Mouse (Mus musculus) kidney, postnatal 36 days (tissue): ENCODE measurements around the gene Atxn1.

Experiments
- DNase-seq, 2 experiments: peaks; one replicate each; pipeline ENCODE4 v3.0.0; 2021 to 2022; ENCODE audit warnings: mixed read lengths in 2 of 2

Gene Atxn1

DNA sequence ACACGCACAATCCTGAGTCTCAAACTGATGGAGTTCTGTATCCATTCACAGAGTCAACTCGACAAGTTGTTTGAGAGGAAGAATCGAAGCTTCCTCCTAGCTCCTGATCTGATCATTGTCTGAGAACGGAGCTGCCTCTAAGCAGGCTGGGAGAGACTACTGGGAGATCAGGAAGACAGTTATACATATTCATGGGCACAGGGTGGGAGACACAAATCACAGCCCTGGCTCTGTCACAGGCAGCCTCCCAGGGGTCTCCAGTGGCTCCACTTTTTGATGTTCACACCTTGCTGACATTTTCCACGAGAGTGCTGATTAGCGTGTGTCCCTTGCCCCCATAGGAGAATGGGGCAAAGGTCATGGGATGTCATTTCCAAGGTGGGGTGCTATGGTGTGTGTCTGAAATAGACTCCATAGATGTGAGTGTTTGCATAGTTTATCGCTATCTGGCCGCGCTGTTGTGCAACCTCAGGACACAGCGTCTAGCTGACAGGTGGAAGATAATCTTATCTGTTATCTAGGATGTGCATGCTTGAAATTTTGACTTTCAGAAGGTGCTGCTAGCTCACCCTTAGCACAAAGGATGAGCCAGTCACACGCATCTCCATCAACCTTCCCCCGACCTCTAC is 105.6 kb downstream of the Atxn1 start:
- no peak for DNase-seq

DNA sequence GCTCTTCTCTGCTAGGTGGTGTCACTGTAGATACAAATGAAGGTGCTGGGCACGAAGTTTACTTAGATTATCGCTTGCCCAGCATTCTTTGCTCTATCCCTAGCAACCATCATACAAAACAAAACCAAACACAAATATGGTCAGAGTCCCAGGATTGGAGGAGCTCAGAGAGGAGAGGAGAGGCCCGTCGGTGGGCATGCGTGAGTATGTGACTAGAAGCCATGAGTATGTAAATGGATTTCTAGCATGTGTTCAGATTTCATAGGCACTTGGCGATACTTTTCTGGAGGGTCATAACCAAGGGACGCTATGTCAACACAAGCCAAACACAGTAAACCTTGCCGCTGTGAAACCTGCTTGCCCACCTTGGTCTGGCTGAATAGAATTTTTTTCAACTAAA is 107.4 kb downstream of the Atxn1 start:
- no peak for DNase-seq

- DNase-seq = no peak
These were observed 110.3 kb downstream of the Atxn1 start for GRCm38 (mm10) chr13:45854531-45854930.

- no peak for DNase-seq
These were observed 111.1 kb downstream of the Atxn1 start for GRCm38 (mm10) chr13:45853691-45854090.

DNA sequence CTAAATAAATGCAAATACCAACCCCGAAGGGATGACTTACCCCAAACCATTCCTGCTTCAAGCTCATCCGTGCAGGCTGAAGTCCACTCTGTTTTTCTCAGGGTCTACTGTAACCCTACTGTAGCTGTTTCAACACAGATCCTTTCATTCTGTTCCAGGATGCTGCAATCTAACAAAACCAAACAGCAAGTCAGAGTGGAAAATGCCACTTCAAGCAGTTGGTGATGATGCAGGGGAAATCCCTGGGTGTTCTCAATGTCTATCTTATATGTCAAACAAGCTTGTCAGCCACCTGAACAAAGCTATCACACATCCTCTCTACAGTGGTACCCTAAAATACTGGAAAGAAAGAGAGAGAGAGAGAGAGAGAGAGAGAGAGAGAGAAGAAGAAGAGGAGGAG is 112.5 kb downstream of the Atxn1 start:
- no peak for DNase-seq

GRCm38 (mm10) chr13:45851746-45852145 is 113.1 kb downstream of the Atxn1 start:
- no peak for DNase-seq

- no peak for DNase-seq
These were observed 113.7 kb downstream of the Atxn1 start for GRCm38 (mm10) chr13:45851156-45851555.

DNA sequence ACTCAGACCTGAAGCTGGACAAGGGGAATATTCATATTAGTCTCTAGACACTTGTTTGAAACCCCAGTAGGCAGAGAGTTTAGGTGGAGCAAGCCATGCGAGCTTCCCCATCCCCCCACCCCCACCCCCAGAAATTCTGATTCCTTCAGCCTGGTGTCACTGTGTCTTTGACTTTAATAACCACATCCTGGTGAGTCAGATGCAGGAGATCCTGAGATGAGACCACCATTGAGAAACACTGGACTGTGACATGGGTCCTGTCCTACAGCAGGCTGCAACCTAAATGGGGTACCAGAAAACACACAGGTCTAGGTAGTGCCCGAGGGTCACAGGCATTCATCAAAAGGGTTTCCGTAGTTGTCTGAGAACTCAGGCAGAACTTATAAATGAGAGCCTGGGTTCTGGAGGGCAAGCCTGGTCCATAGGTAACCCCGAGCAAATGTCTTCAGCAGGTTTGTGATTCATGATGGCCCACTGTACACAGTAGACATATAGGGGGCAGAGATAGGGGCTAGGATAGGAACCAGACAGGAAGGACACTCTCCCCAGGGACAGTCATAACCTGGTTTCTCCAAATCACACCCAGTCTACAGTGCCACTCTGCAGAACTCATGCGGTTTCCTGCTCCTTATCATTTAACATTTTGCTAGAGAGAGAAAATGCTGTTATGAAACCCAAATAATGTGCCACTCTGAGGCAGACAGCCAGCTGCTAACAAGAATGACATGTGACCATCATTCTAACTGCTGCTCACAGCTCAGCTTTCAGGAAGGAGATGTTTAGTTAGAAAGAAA is 114.4 kb downstream of the Atxn1 start:
- DNase-seq = no peak

DNA sequence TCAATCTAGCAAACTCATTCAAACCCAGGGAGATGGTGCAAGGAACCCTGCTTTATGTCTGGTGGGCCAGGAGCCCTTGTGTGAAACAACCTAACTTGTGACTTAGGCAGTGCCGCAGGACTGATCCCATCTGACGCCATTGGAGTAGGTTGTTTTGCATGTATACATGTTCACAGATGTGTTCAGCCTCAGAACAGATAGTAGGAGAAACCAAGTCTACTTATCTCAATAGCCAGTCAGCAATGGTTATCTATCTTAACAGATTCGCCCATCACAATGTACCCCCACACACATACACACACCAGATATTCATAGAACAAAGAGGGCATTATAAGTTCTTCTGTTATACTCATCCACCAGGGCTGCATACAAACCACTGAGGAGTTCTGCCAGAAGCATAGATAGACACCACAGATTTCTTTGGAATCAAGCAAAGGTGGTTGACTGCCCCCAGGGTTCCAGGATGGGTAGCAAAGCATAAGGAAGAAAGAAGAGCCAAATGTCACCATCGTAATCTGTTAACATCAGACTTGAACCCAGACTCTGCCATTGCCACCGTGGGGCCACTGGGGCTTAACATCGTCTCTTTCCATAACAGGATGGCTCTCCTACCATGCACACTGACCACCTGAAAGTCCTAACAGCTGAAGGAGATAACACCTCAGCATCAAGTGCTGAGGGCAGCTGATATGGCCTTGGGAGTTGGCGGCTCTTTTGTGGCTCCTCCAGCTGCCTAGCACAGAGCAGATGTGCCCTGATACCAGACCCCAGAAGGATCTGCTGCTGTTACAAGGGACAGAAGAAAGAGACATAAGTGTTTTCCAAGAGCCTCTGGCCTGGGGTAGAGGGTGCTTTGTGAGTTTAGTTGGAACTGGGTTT is 115.4 kb downstream of the Atxn1 start:
- no peak for DNase-seq

DNA sequence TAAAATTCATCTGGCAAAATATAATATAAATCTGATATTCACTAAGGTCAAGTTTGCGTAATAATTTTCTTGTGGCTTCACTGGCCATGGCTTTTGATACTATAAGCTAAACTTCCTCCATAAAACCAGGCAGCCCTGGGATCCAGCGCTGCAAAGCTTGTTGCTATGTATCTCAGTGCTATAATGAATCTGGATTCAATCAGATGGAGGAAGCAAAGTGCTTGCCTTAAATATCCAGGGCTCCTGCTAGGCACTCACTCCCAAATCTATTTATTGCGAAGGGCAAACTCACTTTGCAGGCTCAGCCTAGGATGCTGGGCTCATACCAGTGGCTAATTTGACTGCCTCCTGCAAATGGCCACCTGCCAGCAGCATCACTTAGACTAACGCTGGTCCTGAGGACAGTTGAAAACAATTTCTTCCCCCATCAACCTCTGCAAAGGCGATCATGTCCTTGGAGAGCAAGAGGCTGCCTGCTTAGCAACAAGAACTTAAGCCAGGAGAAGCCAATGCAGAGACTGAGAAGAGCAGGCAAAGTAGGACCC is 122.2 kb downstream of the Atxn1 start:
- DNase-seq = peak in 1 of 2 experiments; percentile 19

- DNase-seq = peak in 1 of 2 experiments; percentile 29
These were observed 124.9 kb downstream of the Atxn1 start for GRCm38 (mm10) chr13:45839901-45840300.

- no peak for DNase-seq
These were observed 127.1 kb downstream of the Atxn1 start for GRCm38 (mm10) chr13:45837609-45838220.

- no peak for DNase-seq
These were observed 128.3 kb downstream of the Atxn1 start for GRCm38 (mm10) chr13:45836377-45837054.

- DNase-seq = peak in 1 of 2 experiments; percentile 25
These were observed 130.5 kb downstream of the Atxn1 start for GRCm38 (mm10) chr13:45834300-45834699.

DNA sequence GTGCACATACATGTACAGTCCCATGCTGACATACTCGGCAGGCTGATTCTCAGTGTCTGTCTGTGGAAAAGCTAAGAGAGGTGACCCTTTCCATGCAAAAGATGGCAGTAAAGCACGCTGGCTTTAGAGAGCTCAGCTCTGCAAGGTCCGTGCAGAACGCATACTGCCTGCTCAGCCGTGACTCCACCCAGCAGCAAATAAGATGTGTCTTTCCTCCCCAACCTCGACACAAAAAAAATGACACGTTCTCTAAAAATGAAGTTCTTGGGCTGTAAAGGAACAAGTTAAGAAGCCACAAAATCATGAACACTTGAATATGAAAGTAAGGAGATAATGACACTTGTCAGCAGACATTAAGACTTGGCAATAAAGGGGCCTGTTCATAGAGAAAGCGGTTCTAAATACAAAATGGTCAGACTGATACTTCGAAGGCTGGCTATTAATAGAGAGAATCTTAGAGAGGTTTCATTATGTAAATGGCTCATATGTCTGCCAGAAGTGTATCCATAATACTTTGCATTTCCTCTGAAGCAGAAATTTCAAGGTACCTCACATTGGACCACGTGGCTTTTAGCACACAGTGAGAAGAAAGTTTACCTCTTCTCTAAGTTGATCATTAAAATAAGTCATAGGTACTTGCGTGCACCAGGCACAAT is 132.0 kb downstream of the Atxn1 start:
- DNase-seq = no peak

GRCm38 (mm10) chr13:45829341-45829936 is 135.4 kb downstream of the Atxn1 start:
- DNase-seq = no peak

DNA sequence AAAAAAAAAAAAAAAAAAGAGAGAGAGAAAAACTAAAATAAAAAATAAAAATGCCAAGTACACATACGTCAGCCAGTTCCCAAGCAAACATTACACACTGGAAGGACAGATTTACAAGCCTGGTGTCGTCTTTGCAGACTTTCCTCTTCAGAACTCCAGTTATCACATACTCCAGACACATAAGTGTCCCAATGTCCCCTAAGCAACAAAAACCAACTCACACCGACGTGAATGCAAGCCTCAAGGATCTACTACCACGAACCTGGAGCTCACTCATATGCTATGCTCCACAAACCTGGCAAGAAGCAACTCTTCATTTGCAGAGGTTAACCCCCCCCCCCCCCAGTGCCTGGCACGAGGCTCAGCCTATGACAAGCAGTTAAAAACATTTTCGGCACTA is 136.8 kb downstream of the Atxn1 start:
- DNase-seq = no peak

- peak; percentile 29 to 43 for DNase-seq
These were observed 137.2 kb downstream of the Atxn1 start for GRCm38 (mm10) chr13:45827619-45828018.

DNA sequence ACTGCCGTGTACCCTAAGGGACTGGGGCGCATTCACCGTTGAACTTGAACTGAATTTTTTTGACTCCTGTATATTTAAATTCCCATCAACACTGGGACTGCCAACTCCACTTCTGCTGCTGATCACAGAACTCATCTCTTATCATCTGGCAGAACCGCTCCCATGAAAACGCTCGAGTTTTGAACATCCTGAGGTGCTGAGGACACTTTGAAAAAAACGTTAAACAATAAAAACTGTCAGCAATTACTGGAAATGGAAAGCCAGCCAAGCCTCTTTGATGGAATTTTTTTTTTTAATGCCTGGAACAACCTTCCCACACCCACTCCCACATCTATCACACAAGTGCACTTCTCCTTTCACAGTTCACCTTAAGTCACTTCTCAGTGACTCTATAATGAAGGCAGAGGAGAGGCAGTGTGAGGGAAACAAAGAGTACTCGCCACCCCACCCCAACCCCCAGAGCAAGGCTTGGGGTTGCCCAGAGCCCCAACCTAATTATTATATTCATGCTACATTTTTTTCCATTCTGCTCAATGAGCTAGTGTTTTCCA is 137.7 kb downstream of the Atxn1 start:
- DNase-seq = peak in 1 of 2 experiments; percentile 45

DNA sequence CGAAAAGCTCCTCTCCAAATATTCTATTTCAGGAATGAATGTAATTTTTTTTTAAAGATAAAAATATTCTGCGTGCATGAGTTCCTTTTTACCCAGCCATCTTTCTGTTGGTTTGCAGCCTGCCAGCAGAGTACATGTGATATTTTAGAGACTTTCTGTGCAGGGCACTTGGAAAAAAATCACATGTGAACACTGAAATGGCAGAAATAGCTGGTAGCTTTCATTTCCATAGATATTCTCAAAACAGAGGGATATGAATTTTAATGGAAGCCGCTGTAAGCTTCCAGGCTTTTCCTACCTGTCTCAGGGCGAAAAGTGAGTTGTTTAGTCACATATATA is 142.3 kb downstream of the Atxn1 start:
- no peak for DNase-seq
